Comparison of ENCODE assay signal across 25 mouse cellular contexts in the genomic region with DNA sequence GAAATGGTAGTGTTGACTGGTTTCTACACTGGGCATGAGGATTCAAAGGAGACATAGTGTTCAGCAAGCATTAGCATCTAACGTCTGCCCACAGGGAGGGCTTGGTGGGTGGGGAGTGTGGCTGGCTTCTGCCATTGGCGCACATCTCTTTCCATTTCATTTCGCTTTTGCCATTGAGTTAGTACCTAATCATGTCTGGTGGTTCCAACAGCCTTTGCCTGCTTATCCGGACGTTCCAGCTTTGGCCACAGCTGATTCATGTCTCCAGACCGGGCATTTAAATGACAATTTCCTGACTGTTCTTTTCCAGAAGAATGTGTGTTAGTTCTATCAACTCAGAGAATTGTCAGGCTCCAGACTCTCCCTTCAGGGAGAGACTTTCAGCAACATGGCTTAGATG. TPM values are rescaled to one million over a fixed set of nuclear protein-coding genes. Genes with fewer than 3 reads are reported as not detected.
DNase-seq lines count a peak whose midpoint lies in the region; ATAC-seq and TF ChIP-seq lines count a peak whose summit lies in the region.
"Had no signal": no experiment of that assay in that cellular context is flagged by ENCODE, and none has a peak within 500 bp of the region (broad histone marks: within the 10 kb centered on the region; RNA-seq: fewer than 3 reads in every experiment).

No protein-coding gene starts in this region.

- no peak for TF ChIP-seq EP300 in stomach, postnatal 0 days (optimal IDR thresholded peaks at IDR 0.05)

- H3K4me3 ChIP-seq in kidney, embryonic 16.5 days (ENCODE audit: low read length), result no peak overlapping the region
- no peak overlapping the region for H3K4me3 ChIP-seq in stomach, postnatal 0 days (ENCODE audit: low read depth, low read length)
- H3K4me3 ChIP-seq: erythroblast, embryonic 14.5 days; gastrocnemius, adult 2 months; heart, adult 2 months; heart, embryonic 13.5 days; limb, embryonic 10.5 days; limb, embryonic 15.5 days; liver, embryonic 13.5 days; midbrain, embryonic 13.5 days; neural tube, embryonic 13.5 days had no signal

- H3K36me3 ChIP-seq in kidney, embryonic 16.5 days (ENCODE audit: insufficient read depth, low read length), result no peaks in the 10 kb centered on the region
- H3K36me3 ChIP-seq in stomach, postnatal 0 days (ENCODE audit: control insufficient read depth, insufficient read depth, low read length), result no peaks in the 10 kb centered on the region
- H3K36me3 ChIP-seq: heart, embryonic 13.5 days; limb, embryonic 10.5 days; limb, embryonic 15.5 days; liver, embryonic 13.5 days; midbrain, embryonic 13.5 days; neural tube, embryonic 13.5 days had no signal

- no peak for DNase-seq in kidney, adult 8-10 months
- DNase-seq in testis, postnatal 10 days (ENCODE audit: low spot score), result peak; percentile 17
- no peak for DNase-seq in testis, postnatal 14 days (ENCODE audit: low spot score)
- peak; percentile 48 for DNase-seq in lung, postnatal 25 days (ENCODE audit: low spot score)
- no peak for DNase-seq in cerebellum, adult 8-10 months
- no peak for DNase-seq in stomach, postnatal 0 days (ENCODE audit: low spot score)
- DNase-seq: adrenal gland, postnatal 10 days; cerebellum, adult 9-10 months; gastrocnemius, adult 2 months; gastrocnemius, postnatal 36 days; layer of hippocampus, adult 9-11 months; liver, embryonic 13.5 days; right cerebral cortex, postnatal 4 days had no signal

- H3K27me3 ChIP-seq in kidney, embryonic 16.5 days (ENCODE audit: insufficient read depth, low read length), result no peaks in the 10 kb centered on the region
- H3K27me3 ChIP-seq in stomach, postnatal 0 days (ENCODE audit: control insufficient read depth, insufficient read depth, low read length), result no peaks in the 10 kb centered on the region
- H3K27me3 ChIP-seq: heart, embryonic 13.5 days; limb, embryonic 15.5 days; liver, embryonic 13.5 days; midbrain, embryonic 13.5 days; neural tube, embryonic 13.5 days; Patski had no signal

- H3K9ac ChIP-seq in kidney, embryonic 16.5 days (replicated peaks; ENCODE audit: low read length), result no peak overlapping the region
- H3K9ac ChIP-seq in stomach, postnatal 0 days (ENCODE audit: low read length), result no peak overlapping the region
- H3K9ac ChIP-seq: heart, embryonic 13.5 days; hindbrain, embryonic 14.5 days; limb, embryonic 15.5 days; liver, embryonic 13.5 days; midbrain, embryonic 13.5 days; neural tube, embryonic 13.5 days had no signal

- ATAC-seq in kidney, embryonic 16.5 days (ENCODE audit: low FRiP score, low TSS enrichment), result no peak
- no peak for ATAC-seq in stomach, postnatal 0 days (ENCODE audit: low FRiP score, low TSS enrichment)
- ATAC-seq: forebrain, embryonic 16.5 days; midbrain, embryonic 13.5 days had no signal

- H3K27ac ChIP-seq in kidney, embryonic 16.5 days (ENCODE audit: low read length), result peak overlapping the region; percentile 48; the same call in 1 of the 2 replicates
- H3K27ac ChIP-seq in stomach, postnatal 0 days (replicated peaks), result no peak overlapping the region
- H3K27ac ChIP-seq: gastrocnemius, adult 2 months; heart, adult 2 months; heart, embryonic 13.5 days; hindbrain, embryonic 14.5 days; limb, embryonic 10.5 days; limb, embryonic 15.5 days; liver, embryonic 13.5 days; macrophage; midbrain, embryonic 13.5 days; neural tube, embryonic 13.5 days had no signal

- H3K4me1 ChIP-seq in kidney, embryonic 16.5 days (ENCODE audit: insufficient read depth, low read length), result peaks cover 33% of the 10 kb centered on the region
- no peaks in the 10 kb centered on the region for H3K4me1 ChIP-seq in stomach, postnatal 0 days (replicated peaks; ENCODE audit: control insufficient read depth, insufficient read depth)
- H3K4me1 ChIP-seq: liver, embryonic 13.5 days; midbrain, embryonic 13.5 days; neural tube, embryonic 13.5 days had no signal

- no peak overlapping the region for H3K4me2 ChIP-seq in kidney, embryonic 16.5 days (replicated peaks; ENCODE audit: low read depth, low read length)
- H3K4me2 ChIP-seq in stomach, postnatal 0 days (replicated peaks; ENCODE audit: low read depth), result no peak overlapping the region
- H3K4me2 ChIP-seq: heart, embryonic 13.5 days; hindbrain, embryonic 14.5 days; limb, embryonic 15.5 days; liver, embryonic 13.5 days; midbrain, embryonic 13.5 days; neural tube, embryonic 13.5 days had no signal

- WGBS in kidney, embryonic 16.5 days, result 79% methylated on average over 6 of the region's 6 CpGs
- WGBS in stomach, postnatal 0 days, result 85% methylated on average over 6 of the region's 6 CpGs

- TF ChIP-seq CTCF in stomach, postnatal 0 days (IDR thresholded peaks at IDR 0.05; ENCODE audit: low read depth), result no peak

- H3K9me3 ChIP-seq in kidney, embryonic 16.5 days (ENCODE audit: low read length), result no peaks in the 10 kb centered on the region
- no peaks in the 10 kb centered on the region for H3K9me3 ChIP-seq in stomach, postnatal 0 days (ENCODE audit: control insufficient read depth, low read length)
- H3K9me3 ChIP-seq: heart, embryonic 13.5 days; limb, embryonic 10.5 days; limb, embryonic 15.5 days; liver, embryonic 13.5 days; midbrain, embryonic 13.5 days; neural tube, embryonic 13.5 days had no signal

RNA-seq across cellular contexts. Expression of a gene that starts 47.6 kb away (rescaled TPM):
- 9.2 and 13.7 TPM in 2 replicates for polyA plus RNA-seq in kidney, embryonic 16.5 days (2015; fragmentation: Nextera tagmentation; extraction: Ambion mirVana)
- 1.0 and 1.6 TPM in 2 replicates for polyA plus RNA-seq in stomach, postnatal 0 days (2015; fragmentation: Nextera tagmentation; extraction: Ambion mirVana)
- polyA plus RNA-seq: erythroblast, embryonic 14.5 days; macrophage had no signal

Comparison
In these comparisons a context has a peak if more than half of its experiments do, and no peak if none do; other contexts are left out.
1. DNase-seq: peak in testis, postnatal 10 days (single experiment) and lung, postnatal 25 days (single experiment); none in kidney, adult 8-10 months (0 of 2), testis, postnatal 14 days (single experiment), cerebellum, adult 8-10 months (single experiment) and stomach, postnatal 0 days (single experiment).